Mouse (Mus musculus) intestine, embryonic 15.5 days (tissue): Measurements from ENCODE around the gene Mt1. TPM values are rescaled to one million over a fixed set of nuclear protein-coding genes. Genes with fewer than 3 reads are reported as not detected.
"Not testable (repeated sequence)": the region's sequence is repeated elsewhere in the genome, so short reads cannot be mapped to it uniquely, and the experiment has no call there.

Experiments used
- ATAC-seq: fragments of 200-750 bp; cut with Nextera tagmentation; 2 replicates; pipeline ENCODE4 v1.8.0; 2017; ENCODE audit warnings: moderate TSS enrichment, moderate library complexity
- H3K27ac ChIP-seq: fragments of 300-500 bp; sonication (generic); 2 replicates; pipeline ENCODE4 v1.5.1; 2015; ENCODE audit warnings: mild to moderate bottlenecking, inconsistent platforms
- H3K27me3 ChIP-seq: fragments of 300-500 bp; sonication (generic); replicated peaks from 2 replicates; pipeline ENCODE4 v1.6.1; 2015; ENCODE audit warnings: inconsistent platforms
- H3K36me3 ChIP-seq: fragments of 300-500 bp; sonication (generic); 2 replicates; pipeline ENCODE4 v1.6.1; 2015; ENCODE audit warnings: inconsistent platforms
- H3K4me1 ChIP-seq: fragments of 300-500 bp; sonication (generic); replicated peaks from 2 replicates; pipeline ENCODE4 v1.6.1; 2015; ENCODE audit warnings: inconsistent platforms
- H3K4me2 ChIP-seq: fragments of 300-500 bp; sonication (generic); replicated peaks from 2 replicates; pipeline ENCODE4 v1.6.1; 2015; ENCODE audit warnings: mild to moderate bottlenecking, inconsistent platforms
- H3K4me3 ChIP-seq: fragments of 300-500 bp; sonication (generic); replicated peaks from 2 replicates; pipeline ENCODE4 v1.5.1; 2015; ENCODE audit warnings: inconsistent platforms
- H3K9ac ChIP-seq: fragments of 300-500 bp; sonication (generic); 2 replicates; pipeline ENCODE4 v1.6.1; 2015; ENCODE audit warnings: inconsistent platforms
- H3K9me3 ChIP-seq: fragments of 300-500 bp; sonication (generic); 2 replicates; pipeline ENCODE4 v1.6.1; 2016; ENCODE audit warnings: inconsistent platforms
- WGBS: fragments of 180-500 bp; shearing (Covaris S2); methylation state at CpG from one replicate; pipeline ENCODE4 v1.1.7; 2015; 5-methylcytosine and 5-hydroxymethylcytosine counted together
- polyA plus RNA-seq: library from polyadenylated mRNA; unstranded; fragments of >200 nt; fragmentation: Nextera tagmentation; extraction: Ambion mirVana; gene quantifications from 2 replicates; pipeline ENCODE4 v1.2.1, GENCODE M21; 2015

Mt1 gene
- polyA plus RNA-seq, 1 experiment from 2014 or later, result 2,231 TPM

GRCm38 (mm10) chr8:94152513-94153300 lies 26.2 kb upstream of the Mt1 start, which contains the start of gene Mt3:
TSS of gene Mt3 (plus strand) at chr8:94152607.
- peak within 1 kb of the TSS; percentile 72 for H3K4me2 ChIP-seq
- peaks cover 21% of the 10 kb centered on the region for H3K4me1 ChIP-seq
- no peaks in the 10 kb centered on the region for H3K9me3 ChIP-seq
- WGBS, result 2% methylated on average over 29 of the region's 29 CpGs
- H3K4me3 ChIP-seq, result peak within 1 kb of the TSS; percentile 27
- no peaks in the 10 kb centered on the region for H3K36me3 ChIP-seq
- peak; percentile 79 for ATAC-seq
- no peaks in the 10 kb centered on the region for H3K27me3 ChIP-seq
- no peak within 1 kb of the TSS for H3K27ac ChIP-seq
- H3K9ac ChIP-seq, result peak within 1 kb of the TSS; percentile 20; the same call in 1 of the 2 replicates

- peaks cover 21% of the 10 kb centered on the region for H3K4me1 ChIP-seq
- no peak overlapping the region for H3K27ac ChIP-seq
- no peak overlapping the region for H3K9ac ChIP-seq
- peak overlapping the region; percentile 72; the same call in 1 of the 2 replicates for H3K4me2 ChIP-seq
- WGBS, result 39% methylated on average over 7 of the region's 7 CpGs
- H3K27me3 ChIP-seq, result no peaks in the 10 kb centered on the region
- ATAC-seq, result no peak
- no peaks in the 10 kb centered on the region for H3K36me3 ChIP-seq
- no peaks in the 10 kb centered on the region for H3K9me3 ChIP-seq
- H3K4me3 ChIP-seq, result no peak overlapping the region
These were observed 25.4 kb upstream of the Mt1 start for GRCm38 (mm10) chr8:94153451-94153850.

DNA sequence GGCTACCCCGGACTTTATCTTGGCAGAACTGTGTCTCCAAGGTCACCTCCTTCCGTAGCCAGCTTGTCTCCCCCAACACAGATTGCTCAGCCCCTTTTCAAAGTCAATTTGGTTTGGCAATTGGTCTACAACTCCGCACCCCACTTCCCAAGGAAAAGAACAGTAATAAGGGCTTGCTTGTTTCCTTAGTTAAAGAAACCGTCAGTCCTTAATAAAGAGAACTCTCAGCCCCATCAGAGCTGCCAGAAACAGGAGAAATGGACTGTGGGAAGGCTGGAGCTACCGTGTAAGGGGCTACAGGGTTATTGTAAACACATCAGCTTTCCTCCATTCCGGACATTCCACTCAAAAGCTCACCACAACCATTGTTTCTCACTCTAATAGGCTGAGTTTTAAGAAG lies 24.3 kb upstream of the Mt1 start:
- H3K4me3 ChIP-seq, result no peak overlapping the region
- H3K4me1 ChIP-seq, result peaks cover 21% of the 10 kb centered on the region
- 31% methylated on average over 6 of the region's 6 CpGs for WGBS
- no peaks in the 10 kb centered on the region for H3K9me3 ChIP-seq
- no peak overlapping the region for H3K9ac ChIP-seq
- no peaks in the 10 kb centered on the region for H3K36me3 ChIP-seq
- no peaks in the 10 kb centered on the region for H3K27me3 ChIP-seq
- H3K27ac ChIP-seq, result no peak overlapping the region
- H3K4me2 ChIP-seq, result no peak overlapping the region
- ATAC-seq, result no peak

- ATAC-seq, result no peak
- Histone ChIP-seq H3K9me3 (no peaks in the 10 kb centered on the region), H3K36me3 (no peaks in the 10 kb centered on the region), H3K4me3 (no peak overlapping the region), H3K4me1 (peaks cover 21% of the 10 kb centered on the region), H3K9ac (no peak overlapping the region), H3K27ac (no peak overlapping the region), H3K4me2 (no peak overlapping the region), H3K27me3 (no peaks in the 10 kb centered on the region)
- WGBS, result 80% methylated on average over 4 of the region's 4 CpGs
These were observed 22.8 kb upstream of the Mt1 start for GRCm38 (mm10) chr8:94156092-94156491.

DNA sequence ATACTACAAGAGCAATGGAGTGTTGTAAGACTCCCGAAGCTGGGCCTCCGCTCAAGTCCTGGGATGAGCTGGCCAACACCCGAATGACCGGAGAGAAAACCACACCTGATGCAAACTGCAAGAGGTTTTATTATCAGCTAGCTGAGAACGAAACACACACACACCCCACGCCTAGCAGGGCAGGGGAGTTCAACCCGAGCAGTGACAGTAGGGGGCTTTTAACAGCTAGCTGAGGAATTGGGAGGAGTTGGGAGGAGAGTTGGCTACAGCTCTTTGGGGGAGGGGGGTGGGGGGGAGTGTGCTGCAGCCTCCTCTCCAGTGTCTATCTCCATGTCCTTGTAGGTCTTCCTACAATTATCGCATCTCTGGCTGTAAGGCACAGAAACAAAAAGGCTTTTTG lies 13.1 kb upstream of the Mt1 start:
- H3K4me3 ChIP-seq, ATAC-seq, H3K9me3 ChIP-seq, H3K36me3 ChIP-seq, H3K27me3 ChIP-seq, H3K9ac ChIP-seq, H3K4me2 ChIP-seq, H3K27ac ChIP-seq, H3K4me1 ChIP-seq: not testable (repeated sequence)
- WGBS, result 62% methylated on average over 8 of the region's 8 CpGs

GRCm38 (mm10) chr8:94167244-94167643 lies 11.6 kb upstream of the Mt1 start:
- 4% methylated on average over 6 of the region's 6 CpGs for WGBS
- no peak overlapping the region for H3K4me3 ChIP-seq
- no peak overlapping the region for H3K9ac ChIP-seq
- peak; percentile 57 for ATAC-seq
- no peaks in the 10 kb centered on the region for H3K9me3 ChIP-seq
- peaks cover 19% of the 10 kb centered on the region for H3K27me3 ChIP-seq
- no peaks in the 10 kb centered on the region for H3K36me3 ChIP-seq
- peaks cover 9% of the 10 kb centered on the region for H3K4me1 ChIP-seq
- peak overlapping the region; percentile 38; the same call in 1 of the 2 replicates for H3K4me2 ChIP-seq
- H3K27ac ChIP-seq, result no peak overlapping the region

DNA sequence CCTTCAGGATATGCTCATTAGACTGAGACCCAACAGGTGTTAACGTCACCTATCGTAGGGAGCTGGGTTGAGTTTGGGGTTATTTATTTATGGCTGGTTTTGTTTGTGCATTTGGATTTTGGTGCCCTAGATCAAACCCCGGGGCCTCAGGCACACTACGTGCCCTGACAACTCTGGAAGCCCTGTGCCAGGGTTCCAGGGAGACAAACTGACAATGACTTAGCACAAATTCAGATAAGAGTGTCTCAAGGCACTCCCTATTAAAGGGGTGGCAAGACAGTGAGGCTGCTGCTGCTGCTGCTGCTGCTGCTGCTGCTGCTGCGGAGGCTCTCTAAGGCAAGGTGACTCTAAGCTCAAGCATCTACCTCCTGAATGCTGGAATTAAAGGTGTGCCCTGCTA lies 9.3 kb upstream of the Mt1 start:
- Histone ChIP-seq H3K27me3 (peaks cover 30% of the 10 kb centered on the region), H3K27ac (no peak overlapping the region), H3K4me1 (peaks cover 16% of the 10 kb centered on the region), H3K36me3 (no peaks in the 10 kb centered on the region), H3K4me2 (no peak overlapping the region), H3K4me3 (no peak overlapping the region), H3K9me3 (no peaks in the 10 kb centered on the region), H3K9ac (no peak overlapping the region)
- ATAC-seq, result no peak
- 82% methylated on average over 5 of the region's 5 CpGs for WGBS

GRCm38 (mm10) chr8:94171321-94171755 lies 7.5 kb upstream of the Mt1 start:
- Histone ChIP-seq H3K9me3 (no peaks in the 10 kb centered on the region), H3K4me3 (peak overlapping the region; percentile 45; the same call in 1 of the 2 replicates), H3K9ac (no peak overlapping the region), H3K27me3 (peaks cover 36% of the 10 kb centered on the region), H3K4me1 (peaks cover 16% of the 10 kb centered on the region), H3K36me3 (no peaks in the 10 kb centered on the region), H3K4me2 (peak overlapping the region; percentile 91), H3K27ac (no peak overlapping the region)
- WGBS, result 45% methylated on average over 10 of the region's 10 CpGs
- ATAC-seq, result no peak

- H3K9ac ChIP-seq, result peak within 1 kb of the TSS; percentile 56
- H3K4me3 ChIP-seq, result peak within 1 kb of the TSS; percentile 45
- peak within 1 kb of the TSS; percentile 83 for H3K27ac ChIP-seq
- peaks cover 16% of the 10 kb centered on the region for H3K4me1 ChIP-seq
- peaks cover 36% of the 10 kb centered on the region for H3K27me3 ChIP-seq
- ATAC-seq, result peak; percentile 88
- peak within 1 kb of the TSS; percentile 91 for H3K4me2 ChIP-seq
- no peaks in the 10 kb centered on the region for H3K36me3 ChIP-seq
- H3K9me3 ChIP-seq, result no peaks in the 10 kb centered on the region
- WGBS, result under 1% methylated on average over 56 of the region's 56 CpGs
These were observed 6.6 kb upstream of the Mt1 start, which contains the start of gene Mt2 for GRCm38 (mm10) chr8:94172075-94172808. TSS of gene Mt2 (plus strand) at chr8:94172664.

- Histone ChIP-seq H3K9me3 (no peaks in the 10 kb centered on the region), H3K27me3 (peaks cover 36% of the 10 kb centered on the region), H3K4me1 (peaks cover 16% of the 10 kb centered on the region), H3K36me3 (no peaks in the 10 kb centered on the region), H3K9ac (peak overlapping the region; percentile 56), H3K4me3 (peak overlapping the region; percentile 45), H3K27ac (peak overlapping the region; percentile 83), H3K4me2 (peak overlapping the region; percentile 91)
- 1% methylated on average over 39 of the region's 39 CpGs for WGBS
- ATAC-seq, result peak; percentile 21
These were observed 5.8 kb upstream of the Mt1 start for GRCm38 (mm10) chr8:94172809-94173732.

GRCm38 (mm10) chr8:94173848-94174403 lies 5.0 kb upstream of the Mt1 start:
- no peaks in the 10 kb centered on the region for H3K9me3 ChIP-seq
- peak overlapping the region; percentile 91; the same call in 1 of the 2 replicates for H3K4me2 ChIP-seq
- peaks cover 36% of the 10 kb centered on the region for H3K27me3 ChIP-seq
- WGBS, result 51% methylated on average over 11 of the region's 11 CpGs
- peak overlapping the region; percentile 45 for H3K4me3 ChIP-seq
- H3K9ac ChIP-seq, result no peak overlapping the region
- no peak for ATAC-seq
- peaks cover 16% of the 10 kb centered on the region for H3K4me1 ChIP-seq
- H3K36me3 ChIP-seq, result no peaks in the 10 kb centered on the region
- H3K27ac ChIP-seq, result 0 out of 2 replicates have a peak overlapping the region, but pooled peaks have one; percentile 83
